Mouse (Mus musculus) forebrain, postnatal 0 days (tissue): ENCODE results near the gene Trarg1. TPM values are rescaled to one million over a fixed set of nuclear protein-coding genes. Genes with fewer than 3 reads are reported as not detected.

Source experiments
- ATAC-seq: fragments of 200-750 bp; cut with Nextera tagmentation; 2 replicates; pipeline ENCODE4 v1.8.0; 2017; ENCODE audit warnings: mild to moderate bottlenecking, moderate library complexity
- DNase-seq: peaks from one replicate; pipeline ENCODE4 v3.0.0-alpha.2; 2015
- H3K27ac ChIP-seq: fragments of 300-500 bp; sonication (generic); 2 replicates; pipeline ENCODE4 v1.5.1; 2014; ENCODE audit warnings: low read depth, mild to moderate bottlenecking, antibody characterized with exemption, low read length, moderate library complexity, mixed read lengths
- H3K27me3 ChIP-seq: fragments of 300-500 bp; sonication (generic); 2 replicates; pipeline ENCODE4 v1.6.1; 2014; ENCODE audit warnings: mild to moderate bottlenecking, low read length, mixed read lengths; ENCODE audit not compliant: insufficient read depth
- H3K36me3 ChIP-seq: fragments of 300-500 bp; sonication (generic); 2 replicates; pipeline ENCODE4 v1.6.1; 2014; ENCODE audit warnings: mild to moderate bottlenecking, moderate library complexity; ENCODE audit not compliant: insufficient read depth
- H3K4me1 ChIP-seq: fragments of 300-500 bp; sonication (generic); 2 replicates; pipeline ENCODE4 v1.6.1; 2014; ENCODE audit warnings: antibody characterized with exemption; ENCODE audit not compliant: insufficient read depth
- H3K4me2 ChIP-seq: fragments of 300-500 bp; sonication (generic); 2 replicates; pipeline ENCODE4 v1.6.1; 2014; ENCODE audit warnings: low read depth, mild to moderate bottlenecking, moderate library complexity
- H3K4me3 ChIP-seq: fragments of 300-500 bp; sonication (generic); 2 replicates; pipeline ENCODE4 v1.5.1; 2014; ENCODE audit warnings: low read depth, low read length, mixed read lengths
- H3K9ac ChIP-seq: fragments of 300-500 bp; sonication (generic); 2 replicates; pipeline ENCODE4 v1.6.1; 2014; ENCODE audit warnings: mild to moderate bottlenecking
- H3K9me3 ChIP-seq: fragments of 300-500 bp; sonication (generic); 2 replicates; pipeline ENCODE4 v1.6.1; 2016; ENCODE audit warnings: low read length
- CTCF ChIP-seq: sonication (generic); IDR thresholded peaks from 2 replicates; pipeline ENCODE4 v1.5.1; 2016; ENCODE audit warnings: antibody characterized with exemption, control low read depth, low read depth
- WGBS: fragments of 180-500 bp; shearing (Covaris S2); extraction: QIAGEN DNeasy Blood & Tissue Kit; methylation state at CpG from one replicate; pipeline ENCODE4 v1.1.7; 2014; 5-methylcytosine and 5-hydroxymethylcytosine counted together
- polyA plus RNA-seq: library from polyadenylated mRNA; unstranded; fragments of >200 nt; fragmentation: Nextera tagmentation; extraction: Ambion mirVana; gene quantifications from 2 replicates; pipeline ENCODE4 v1.2.1, GENCODE M21; 2015
- total RNA-seq: library from RNA; depleted of rRNA; stranded (reverse); fragments of >200 nt; gene quantifications from 2 replicates; pipeline ENCODE4 v1.2.3, GENCODE M21; 2014

Gene Trarg1
- total and polyA plus RNA-seq, 2 experiments from 2014 or later: 0.19 to 0.40 TPM

DNA sequence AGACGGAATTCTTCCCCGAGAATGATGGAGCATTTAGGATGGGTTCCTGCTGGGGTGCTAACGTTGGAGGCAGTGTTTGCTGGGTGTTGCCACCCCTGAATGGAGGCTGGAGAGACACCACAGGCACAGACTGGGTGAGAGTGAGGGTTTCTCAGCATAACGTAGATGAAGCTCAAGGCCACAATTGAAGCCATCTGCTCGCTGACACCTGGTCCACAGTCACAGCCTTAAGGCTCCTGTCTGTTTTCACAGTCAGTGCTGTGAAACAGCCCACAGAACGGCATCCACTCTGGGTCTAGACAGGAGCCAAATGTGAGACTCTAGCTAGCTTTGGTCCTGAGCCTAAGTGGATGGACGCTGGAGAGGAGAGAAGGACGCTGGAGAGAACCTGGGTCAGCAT lies 5.4 kb upstream of the Trarg1 start:
- Histone ChIP-seq H3K4me3 (no peak overlapping the region), H3K9ac (no peak overlapping the region), H3K9me3 (no peaks in the 10 kb centered on the region), H3K4me1 (peaks cover 10% of the 10 kb centered on the region), H3K27me3 (peaks cover 44% of the 10 kb centered on the region), H3K4me2 (no peak overlapping the region), H3K27ac (no peak overlapping the region), H3K36me3 (no peaks in the 10 kb centered on the region)
- DNase-seq (no peak), ATAC-seq (no peak)
- TF ChIP-seq CTCF: no peak
- 55% methylated on average over 8 of the region's 8 CpGs for WGBS

GRCm38 (mm10) chr11:76674704-76675103 lies 4.9 kb upstream of the Trarg1 start:
- no peak overlapping the region for H3K9ac ChIP-seq
- DNase-seq (no peak), ATAC-seq (no peak)
- H3K36me3 ChIP-seq: no peaks in the 10 kb centered on the region
- peak; percentile 42 for TF ChIP-seq CTCF
- peaks cover 39% of the 10 kb centered on the region for H3K27me3 ChIP-seq
- WGBS: 39% methylated on average over 4 of the region's 4 CpGs
- H3K9me3 ChIP-seq: no peaks in the 10 kb centered on the region
- H3K4me2 ChIP-seq: no peak overlapping the region
- no peak overlapping the region for H3K4me3 ChIP-seq
- no peak overlapping the region for H3K27ac ChIP-seq
- H3K4me1 ChIP-seq: peaks cover 10% of the 10 kb centered on the region

GRCm38 (mm10) chr11:76685604-76686003 lies 6.0 kb downstream of the Trarg1 start:
- no peak for ATAC-seq

DNA sequence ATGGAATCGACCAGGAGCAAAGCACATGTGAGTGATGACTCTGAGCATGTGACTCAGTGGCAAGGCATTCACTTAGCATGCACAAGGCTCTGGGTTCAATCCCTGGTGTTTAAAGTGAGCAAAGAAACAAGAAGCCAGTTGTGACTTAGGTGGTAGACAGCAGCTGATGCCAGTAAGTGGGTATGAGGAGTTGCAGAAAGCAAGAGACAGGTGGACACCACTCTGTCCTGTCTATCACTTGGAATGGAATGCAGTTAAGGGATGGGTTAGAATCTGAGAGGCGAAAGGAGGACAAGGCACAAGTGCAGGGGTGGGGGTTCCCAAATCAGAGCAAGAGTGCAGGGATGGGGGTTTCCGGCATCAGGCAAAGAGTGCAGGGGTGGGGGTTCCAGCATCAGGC lies 12.5 kb downstream of the Trarg1 start:
- Histone ChIP-seq H3K9ac (no peak overlapping the region), H3K4me1 (no peaks in the 10 kb centered on the region), H3K9me3 (no peaks in the 10 kb centered on the region), H3K4me2 (no peak overlapping the region), H3K36me3 (no peaks in the 10 kb centered on the region), H3K4me3 (no peak overlapping the region), H3K27ac (no peak overlapping the region), H3K27me3 (no peaks in the 10 kb centered on the region; the same call in 1 of the 2 replicates)
- no peak for ATAC-seq
- no peak for DNase-seq
- TF ChIP-seq CTCF: no peak
- 84% methylated on average over 3 of the region's 3 CpGs for WGBS

More at GRCm38 (mm10) chr11:76685604-76686003, 6.0 kb downstream of the Trarg1 start:
- Histone ChIP-seq H3K36me3 (no peaks in the 10 kb centered on the region), H3K27me3 (no peaks in the 10 kb centered on the region; the same call in 1 of the 2 replicates), H3K4me3 (no peak overlapping the region), H3K9me3 (no peaks in the 10 kb centered on the region), H3K9ac (no peak overlapping the region), H3K4me1 (no peaks in the 10 kb centered on the region), H3K4me2 (no peak overlapping the region), H3K27ac (no peak overlapping the region)
- no peak for DNase-seq
- TF ChIP-seq CTCF: no peak
- WGBS: 79% methylated on average over 2 of the region's 2 CpGs

- WGBS: 66% methylated on average over 6 of the region's 6 CpGs
- no peak overlapping the region for H3K9ac ChIP-seq
- no peak overlapping the region for H3K27ac ChIP-seq
- peak; percentile 38 for ATAC-seq
- DNase-seq: no peak
- no peaks in the 10 kb centered on the region; the same call in 1 of the 2 replicates for H3K27me3 ChIP-seq
- no peak for TF ChIP-seq CTCF
- no peaks in the 10 kb centered on the region for H3K4me1 ChIP-seq
- H3K4me3 ChIP-seq: no peak overlapping the region
- H3K9me3 ChIP-seq: no peaks in the 10 kb centered on the region
- peak overlapping the region; percentile 15; the same call in 1 of the 2 replicates for H3K4me2 ChIP-seq
- H3K36me3 ChIP-seq: no peaks in the 10 kb centered on the region
These were observed 16.2 kb downstream of the Trarg1 start for GRCm38 (mm10) chr11:76695810-76696209.

DNA sequence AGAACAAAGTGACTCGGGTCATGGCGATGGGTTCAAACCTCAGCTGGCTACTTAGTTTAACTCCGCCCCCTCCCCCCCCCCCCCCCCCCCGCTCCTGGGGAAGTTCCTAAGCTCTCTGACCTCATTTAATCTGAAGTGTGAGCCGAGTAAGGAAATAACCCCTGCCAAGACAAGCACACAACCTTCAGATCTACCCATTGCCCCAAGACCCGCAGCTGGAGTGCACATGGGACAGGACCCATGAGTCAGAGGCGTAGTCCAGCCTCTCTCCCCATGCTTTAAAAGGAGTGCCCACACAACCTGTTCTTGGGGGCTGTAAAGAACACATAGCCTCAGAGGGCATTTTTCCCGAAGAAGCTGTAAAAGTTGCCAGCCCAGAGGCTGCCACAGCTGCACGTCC lies 20.0 kb downstream of the Trarg1 start:
- H3K36me3 ChIP-seq: no peaks in the 10 kb centered on the region
- no peaks in the 10 kb centered on the region for H3K4me1 ChIP-seq
- H3K4me2 ChIP-seq: no peak overlapping the region
- no peak overlapping the region for H3K4me3 ChIP-seq
- TF ChIP-seq CTCF: no peak
- H3K27ac ChIP-seq: no peak overlapping the region
- H3K27me3 ChIP-seq: no peaks in the 10 kb centered on the region
- WGBS: 62% methylated on average over 7 of the region's 9 CpGs
- no peak for ATAC-seq
- H3K9me3 ChIP-seq: no peaks in the 10 kb centered on the region
- no peak overlapping the region for H3K9ac ChIP-seq
- DNase-seq: no peak

DNA sequence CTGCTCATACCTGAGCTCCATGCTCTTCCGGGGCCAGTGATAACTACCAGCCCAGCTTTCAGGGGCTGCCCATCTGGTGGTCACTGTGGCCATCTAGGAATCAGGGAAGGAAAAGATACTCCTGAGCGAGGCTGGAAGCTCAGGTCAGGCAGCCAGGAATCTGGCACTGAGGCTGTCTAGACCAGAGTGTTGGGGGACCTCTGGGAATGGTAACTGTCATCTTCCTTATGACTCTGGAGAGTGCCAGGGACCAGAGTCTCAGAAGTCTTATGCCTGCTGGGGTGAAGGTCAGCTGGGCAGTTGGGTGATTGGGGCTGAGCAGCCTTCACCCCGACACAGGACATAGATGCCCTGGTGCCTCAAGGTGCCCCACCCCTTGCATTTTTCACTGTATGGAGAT lies 28.0 kb downstream of the Trarg1 start:
- H3K4me1 ChIP-seq: no peaks in the 10 kb centered on the region
- ATAC-seq (no peak), DNase-seq (no peak)
- H3K4me3 ChIP-seq: no peak overlapping the region
- 88% methylated on average over 3 of the region's 3 CpGs for WGBS
- no peak for TF ChIP-seq CTCF
- no peaks in the 10 kb centered on the region for H3K27me3 ChIP-seq
- no peak overlapping the region for H3K9ac ChIP-seq
- no peak overlapping the region for H3K27ac ChIP-seq
- no peaks in the 10 kb centered on the region for H3K36me3 ChIP-seq
- H3K9me3 ChIP-seq: no peaks in the 10 kb centered on the region
- no peak overlapping the region for H3K4me2 ChIP-seq
